Mouse (Mus musculus): ENCODE measurements at regions not wholly inside any gene's neighbourhood (a gene's known extent, or its start where the extent isn't known, plus 50 kb on each side); places are given as distances from the start of the nearest gene placed in this dataset.

GRCm38 (mm10) chr1:128810094-128810493, 218.0 kb upstream of the Cxcr4 start:
- Histone ChIP-seq H3K36me3 (replicated peaks in 1 of 2; ENCODE audit: control insufficient read depth in 1 of 2, insufficient read depth in 1 of 2, low read length in 1 of 2) (no peaks in the 10 kb centered on the region), H3K9me3 (replicated peaks; ENCODE audit: low read length) (peaks cover 4% of the 10 kb centered on the region), H3K27ac (ENCODE audit: insufficient read depth, low read depth) (no peak overlapping the region), H3K79me2 (replicated peaks; ENCODE audit: control insufficient read depth, extremely low read depth, insufficient read depth, poor library complexity, severe bottlenecking) (no peaks in the 10 kb centered on the region), H3K4me2 (ENCODE audit: insufficient read depth, low read depth, poor library complexity, severe bottlenecking) (no peak overlapping the region), H3K4me3 (replicated peaks in 1 of 3; ENCODE audit: low read depth in 2 of 3, low read length in 2 of 3, poor library complexity in 1 of 3) (no peak overlapping the region), H3K9ac (ENCODE audit: insufficient read depth, low read depth) (no peak overlapping the region), H3K4me1 (ENCODE audit: control insufficient read depth in 1 of 2, insufficient read depth in 2 of 2) (peaks cover 15 to 27% of the 10 kb centered on the region in 2 experiments), H3K27me3 (replicated peaks) (peaks cover 3% of the 10 kb centered on the region)
- TF ChIP-seq NELFE (IDR thresholded peaks at IDR 0.05; ENCODE audit: low read depth, low read length) (no peak), TCF12 (IDR thresholded peaks at IDR 0.05; ENCODE audit: low read depth, low read length) (no peak), SIN3A (IDR thresholded peaks at IDR 0.05; ENCODE audit: low read length) (no peak), ZNF384 (IDR thresholded peaks at IDR 0.05; ENCODE audit: low read depth, low read length) (no peak), JUN (IDR thresholded peaks at IDR 0.05; ENCODE audit: insufficient read depth, low read depth, low read length) (no peak), E2F4 (IDR thresholded peaks at IDR 0.05; ENCODE audit: insufficient replicate concordance, low read depth, low read length) (no peak), JUND (conservative IDR thresholded peaks at IDR 0.05; ENCODE audit: low read depth, low read length) (no peak), ETS1 (conservative IDR thresholded peaks at IDR 0.05; ENCODE audit: low read depth, low read length) (no peak), PAX5 (IDR thresholded peaks at IDR 0.05; ENCODE audit: low read length) (no peak), CTCF (conservative IDR thresholded peaks at IDR 0.05 in 1 of 2, IDR thresholded peaks at IDR 0.05 in 1 of 2; ENCODE audit: low read depth in 2 of 2, low read length in 2 of 2) (no peak), RAD21 (IDR thresholded peaks at IDR 0.05; ENCODE audit: low read depth, low read length) (no peak), POLR2AphosphoS2 (IDR thresholded peaks at IDR 0.05; ENCODE audit: low read depth, low read length) (no peak), CHD2 (IDR thresholded peaks at IDR 0.05; ENCODE audit: low read length) (no peak), ZMIZ1 (IDR thresholded peaks at IDR 0.05; ENCODE audit: low read depth, low read length) (no peak), USF2 (conservative IDR thresholded peaks at IDR 0.05; ENCODE audit: low read depth, low read length) (no peak), KAT2A (IDR thresholded peaks at IDR 0.05; ENCODE audit: insufficient replicate concordance, low read length) (no peak), MYC (IDR thresholded peaks at IDR 0.05; ENCODE audit: low read depth, low read length) (no peak), BHLHE40 (IDR thresholded peaks at IDR 0.05; ENCODE audit: low read depth, low read length) (no peak), IRF4 (IDR thresholded peaks at IDR 0.05; ENCODE audit: low read depth, low read length) (no peak), MXI1 (IDR thresholded peaks at IDR 0.05; ENCODE audit: low read depth, low read length) (no peak)
- no peak for DNase-seq (ENCODE audit: extremely low read depth)
- in situ Hi-C loops (cut with MboI; ENCODE audit: low pct_ligation_motif_present, low pct_unique_long_range_greater_than_20kb, low sequenced_read_pairs) = no loop called here
- dilution Hi-C loops (cut with MboI; ENCODE audit: extremely low pct_ligation_motif_present, extremely low pct_unique_long_range_greater_than_20kb, low sequenced_read_pairs) = no loop called here

- H3K4me3 ChIP-seq (replicated peaks in 1 of 3; ENCODE audit: low read depth in 2 of 3, low read length in 2 of 3, poor library complexity in 1 of 3) = no peak overlapping the region
- no peak for TF ChIP-seq MAFK (IDR thresholded peaks at IDR 0.05; ENCODE audit: insufficient replicate concordance, low read length)
- TF ChIP-seq ZC3H11A (IDR thresholded peaks at IDR 0.05; ENCODE audit: low read depth, low read length) = no peak
- TF ChIP-seq UBTF (IDR thresholded peaks at IDR 0.05; ENCODE audit: low read depth, low read length) = no peak
- no peak for TF ChIP-seq RCOR1 (conservative IDR thresholded peaks at IDR 0.05; ENCODE audit: low read depth, low read length)
- TF ChIP-seq EP300 (IDR thresholded peaks at IDR 0.05; ENCODE audit: low read length) = no peak
- TF ChIP-seq ZKSCAN1 (IDR thresholded peaks at IDR 0.05; ENCODE audit: borderline replicate concordance, low read depth, low read length) = no peak
- no peak for TF ChIP-seq POLR2AphosphoS2 (IDR thresholded peaks at IDR 0.05; ENCODE audit: low read depth, low read length)
- no peak for TF ChIP-seq MXI1 (IDR thresholded peaks at IDR 0.05; ENCODE audit: low read depth, low read length)
- TF ChIP-seq NELFE (IDR thresholded peaks at IDR 0.05; ENCODE audit: low read depth, low read length) = no peak
- TF ChIP-seq E2F4 (IDR thresholded peaks at IDR 0.05; ENCODE audit: insufficient replicate concordance, low read depth, low read length) = no peak
- TF ChIP-seq IRF4 (IDR thresholded peaks at IDR 0.05; ENCODE audit: low read depth, low read length) = no peak
- TF ChIP-seq ZNF384 (IDR thresholded peaks at IDR 0.05; ENCODE audit: low read depth, low read length) = no peak
- TF ChIP-seq RAD21 (IDR thresholded peaks at IDR 0.05; ENCODE audit: low read depth, low read length) = no peak
- no peak for TF ChIP-seq MAZ (IDR thresholded peaks at IDR 0.05; ENCODE audit: low read depth, low read length)
- TF ChIP-seq USF2 (conservative IDR thresholded peaks at IDR 0.05; ENCODE audit: low read depth, low read length) = no peak
- TF ChIP-seq HCFC1 (IDR thresholded peaks at IDR 0.05; ENCODE audit: low read depth, low read length) = no peak
- TF ChIP-seq SMC3 (IDR thresholded peaks at IDR 0.05; ENCODE audit: low read depth, low read length) = no peak
- no peak for TF ChIP-seq POLR2A (IDR thresholded peaks at IDR 0.05; ENCODE audit: low read depth, low read length)
- DNase-seq (ENCODE audit: extremely low read depth) = no peak
- no peak overlapping the region for H3K4me2 ChIP-seq (ENCODE audit: insufficient read depth, low read depth, poor library complexity, severe bottlenecking)
- dilution Hi-C loops (cut with MboI; ENCODE audit: extremely low pct_ligation_motif_present, extremely low pct_unique_long_range_greater_than_20kb, low sequenced_read_pairs) (no loop called here), in situ Hi-C loops (cut with MboI; ENCODE audit: low pct_ligation_motif_present, low pct_unique_long_range_greater_than_20kb, low sequenced_read_pairs) (no loop called here)
- H3K27me3 ChIP-seq (replicated peaks) = peaks cover 3% of the 10 kb centered on the region
- no peak overlapping the region for H3K27ac ChIP-seq (ENCODE audit: insufficient read depth, low read depth)
- H3K36me3 ChIP-seq (replicated peaks in 1 of 2; ENCODE audit: control insufficient read depth in 1 of 2, insufficient read depth in 1 of 2, low read length in 1 of 2) = no peaks in the 10 kb centered on the region
- H3K9me3 ChIP-seq (replicated peaks; ENCODE audit: low read length) = peaks cover 4% of the 10 kb centered on the region
- H3K9ac ChIP-seq (ENCODE audit: insufficient read depth, low read depth) = no peak overlapping the region
- no peaks in the 10 kb centered on the region for H3K79me2 ChIP-seq (replicated peaks; ENCODE audit: control insufficient read depth, extremely low read depth, insufficient read depth, poor library complexity, severe bottlenecking)
- H3K4me1 ChIP-seq (ENCODE audit: control insufficient read depth in 1 of 2, insufficient read depth in 2 of 2) = peaks cover 15 to 32% of the 10 kb centered on the region in 2 experiments
These were observed 217.5 kb upstream of the Cxcr4 start for GRCm38 (mm10) chr1:128809601-128810000.

All from CH12.LX (cell line).